Mouse (Mus musculus): ENCODE measurements around the gene Gm9195.

Gene Gm9195

DNA sequence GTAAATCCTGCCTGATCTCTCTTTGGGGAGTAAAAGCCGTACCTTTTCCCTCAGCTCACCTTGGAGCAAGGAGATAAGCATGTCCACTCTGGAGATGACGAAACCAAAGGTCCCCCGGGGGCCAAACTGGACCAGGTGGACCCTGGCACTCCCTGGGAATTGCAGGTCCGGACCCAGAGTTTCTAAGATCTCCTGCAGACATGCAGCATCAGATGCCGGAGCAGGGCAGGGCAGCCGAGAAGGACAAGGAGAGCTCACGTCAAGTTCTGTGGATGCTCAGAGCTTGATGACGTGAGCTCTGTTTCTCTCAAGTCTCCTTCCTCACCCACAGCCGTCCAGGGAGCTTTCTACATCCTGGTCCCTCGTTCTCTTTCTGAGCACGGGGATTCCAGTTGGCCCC is 48.7 kb downstream of the Gm9195 start:
- DNase-seq (ENCODE audit: low read depth, low spot score) = no peak

DNA sequence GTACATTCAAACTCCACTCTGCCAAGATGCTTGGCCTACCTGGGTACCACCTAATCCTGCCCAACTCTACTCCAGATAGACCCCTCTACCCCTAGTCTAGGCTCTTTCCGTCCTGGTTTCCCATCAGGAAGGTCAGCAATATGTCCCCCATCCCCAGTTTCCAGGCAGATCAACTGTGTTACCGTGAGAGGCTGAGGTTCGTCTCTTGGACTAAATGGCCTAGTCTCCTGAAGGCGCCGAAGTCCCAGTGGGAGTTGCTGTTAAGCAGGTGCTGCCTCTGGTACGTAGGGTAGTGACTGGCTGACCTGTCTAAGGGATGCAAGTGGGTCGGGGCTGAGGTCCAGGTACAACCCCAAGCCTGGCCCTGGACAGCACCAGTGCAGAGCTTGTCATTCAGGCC is 50.7 kb downstream of the Gm9195 start:
- no peak for DNase-seq (ENCODE audit: low read depth, low spot score)

DNA sequence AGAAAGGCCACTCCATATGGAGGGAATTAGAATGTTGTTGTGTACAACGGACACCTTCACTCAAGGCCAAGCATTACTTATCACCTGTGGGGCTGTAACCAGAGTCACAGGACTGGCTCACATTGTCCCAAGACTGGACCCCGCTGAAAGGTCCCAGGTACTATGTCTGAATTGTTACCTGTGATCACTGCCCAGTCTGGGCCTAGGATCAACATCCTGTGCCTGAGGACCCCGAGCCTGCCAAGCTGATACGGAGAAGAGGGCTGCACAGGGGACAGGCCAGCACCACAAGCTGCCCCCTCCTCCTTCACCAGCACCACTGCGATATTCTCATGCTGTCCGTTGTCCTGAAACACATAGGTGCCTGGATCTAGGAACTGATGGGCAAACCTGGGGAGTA is 51.2 kb downstream of the Gm9195 start:
- DNase-seq (ENCODE audit: low read depth, low spot score) = no peak

DNA sequence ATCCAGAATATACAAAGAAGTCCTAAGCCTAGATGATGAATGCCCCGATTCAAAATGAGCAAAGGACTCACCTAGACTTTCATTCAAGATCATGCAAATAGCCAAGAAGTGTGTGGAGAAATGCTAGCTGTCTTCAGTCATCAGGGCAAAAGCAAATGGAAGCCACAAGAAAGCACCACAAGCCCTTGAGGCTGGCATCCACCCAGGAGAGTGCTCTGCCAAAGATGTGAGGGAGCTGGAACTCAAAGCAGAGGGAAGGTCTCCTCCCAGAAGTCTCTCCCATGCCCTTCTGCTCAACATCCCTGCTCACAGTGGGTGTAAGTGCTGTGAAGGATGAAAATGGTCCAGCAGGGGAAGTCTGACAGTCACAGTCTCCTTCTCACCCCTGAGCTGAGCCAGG is 52.7 kb downstream of the Gm9195 start:
- DNase-seq (ENCODE audit: low read depth, low spot score) = no peak

DNA sequence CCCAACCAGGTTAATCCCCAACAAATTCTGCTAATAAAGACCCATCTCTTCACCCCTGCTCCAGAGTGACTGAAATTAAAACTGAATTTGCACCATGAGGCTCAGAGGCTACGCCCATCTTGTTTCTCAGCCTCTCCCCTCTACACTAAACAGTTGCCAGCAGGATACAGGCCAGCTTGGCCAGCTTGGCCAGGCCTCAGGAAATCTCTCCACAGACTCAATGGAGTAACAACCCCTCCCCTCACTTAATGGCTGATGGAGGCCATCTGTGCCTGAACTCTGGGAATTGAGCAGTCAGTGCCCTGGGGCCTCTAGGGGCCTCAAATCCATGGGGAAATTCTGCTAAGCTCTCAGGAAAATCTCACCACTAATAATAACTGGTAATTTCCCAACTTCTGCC is 101.9 kb downstream of the Gm9195 start:
- no peak for DNase-seq (ENCODE audit: low read depth, low spot score)

DNA sequence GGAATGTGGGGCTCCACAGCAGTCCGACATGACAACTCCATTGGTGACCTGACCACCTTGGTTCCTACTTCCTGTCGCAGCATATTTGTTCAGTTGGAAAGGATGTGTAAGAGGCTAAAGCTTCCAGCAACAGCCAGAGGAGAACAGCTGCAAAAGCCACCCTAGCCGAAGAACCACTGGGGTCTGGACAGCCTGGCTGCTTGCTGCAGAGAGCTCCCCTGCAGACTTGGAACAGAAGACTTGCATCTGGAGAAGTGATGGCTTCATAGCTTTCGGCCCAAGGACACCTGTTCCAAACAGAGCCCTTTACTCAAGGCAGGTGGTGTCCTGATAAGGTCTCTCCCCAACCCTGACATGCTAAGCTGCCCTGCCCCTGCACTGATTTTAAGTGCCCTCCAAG is 102.3 kb downstream of the Gm9195 start:
- DNase-seq (ENCODE audit: low read depth, low spot score) = no peak

DNA sequence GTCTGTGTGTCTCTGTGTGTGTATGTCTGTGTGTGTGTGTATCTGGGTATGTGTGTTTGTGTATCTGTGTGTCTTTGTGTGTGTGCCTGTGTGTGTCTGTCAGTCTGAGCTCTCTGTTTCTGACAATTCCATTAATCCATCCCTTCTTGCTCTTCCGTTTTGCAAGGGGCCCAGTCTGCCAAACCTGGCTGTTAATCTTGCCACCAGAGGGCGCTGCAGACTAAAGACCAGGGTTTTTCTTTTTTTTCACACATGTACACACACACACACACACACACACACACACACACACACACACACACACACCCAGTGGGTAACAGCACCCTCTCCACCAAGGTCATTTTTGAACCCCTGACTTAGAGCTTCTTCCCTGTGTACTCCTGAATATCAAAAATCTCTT is 114.4 kb downstream of the Gm9195 start:
- peak; percentile 35 for DNase-seq (ENCODE audit: low read depth, low spot score)

Data from retina, postnatal 7 days (tissue).